Mouse (Mus musculus) intestine, postnatal 0 days (tissue): Measurements from ENCODE around the gene Apbb2. TPM values are rescaled to one million over a fixed set of nuclear protein-coding genes. Genes with fewer than 3 reads are reported as not detected.

Experiments used
- ATAC-seq: fragments of 200-750 bp; cut with Nextera tagmentation; 2 replicates; pipeline ENCODE4 v1.8.0; 2017; ENCODE audit warnings: mild to moderate bottlenecking, moderate TSS enrichment, moderate library complexity
- H3K27ac ChIP-seq: fragments of 300-500 bp; sonication (generic); 2 replicates; pipeline ENCODE4 v1.5.1; 2014; ENCODE audit warnings: mild to moderate bottlenecking, low read depth, low read length, moderate library complexity
- H3K27me3 ChIP-seq: fragments of 300-500 bp; sonication (generic); replicated peaks from 2 replicates; pipeline ENCODE4 v1.6.1; 2014; ENCODE audit warnings: low read length, mixed read lengths; ENCODE audit not compliant: control insufficient read depth, insufficient read depth
- H3K36me3 ChIP-seq: fragments of 300-500 bp; sonication (generic); 2 replicates; pipeline ENCODE4 v1.6.1; 2014; ENCODE audit warnings: mild to moderate bottlenecking, moderate library complexity; ENCODE audit not compliant: control insufficient read depth, insufficient read depth
- H3K4me1 ChIP-seq: fragments of 300-500 bp; sonication (generic); replicated peaks from 2 replicates; pipeline ENCODE4 v1.6.1; 2014; ENCODE audit warnings: antibody characterized with exemption, low read length, mixed read lengths; ENCODE audit not compliant: control insufficient read depth, insufficient read depth
- H3K4me2 ChIP-seq: fragments of 300-500 bp; sonication (generic); replicated peaks from 2 replicates; pipeline ENCODE4 v1.6.1; 2014; ENCODE audit warnings: low read depth, mild to moderate bottlenecking, moderate library complexity
- H3K4me3 ChIP-seq: fragments of 300-500 bp; sonication (generic); 2 replicates; pipeline ENCODE4 v1.5.1; 2014; ENCODE audit warnings: low read depth, low read length
- H3K9ac ChIP-seq: fragments of 300-500 bp; sonication (generic); 2 replicates; pipeline ENCODE4 v1.6.1; 2014; ENCODE audit warnings: mild to moderate bottlenecking, low read depth, low read length
- H3K9me3 ChIP-seq: fragments of 300-500 bp; sonication (generic); 2 replicates; pipeline ENCODE4 v1.6.1; 2016; ENCODE audit warnings: mixed run types; ENCODE audit not compliant: control insufficient read depth
- CTCF ChIP-seq: sonication (generic); IDR thresholded peaks from 2 replicates; pipeline ENCODE4 v1.5.1; 2016; ENCODE audit warnings: low read depth, mild to moderate bottlenecking, control low read depth, antibody characterized with exemption, moderate library complexity
- WGBS: fragments of 180-500 bp; shearing (Covaris S2); extraction: QIAGEN DNeasy Blood & Tissue Kit; methylation state at CpG from one replicate; pipeline ENCODE4 v1.1.7; 2014; 5-methylcytosine and 5-hydroxymethylcytosine counted together
- polyA plus RNA-seq: library from polyadenylated mRNA; unstranded; fragments of >200 nt; fragmentation: Nextera tagmentation; extraction: Ambion mirVana; gene quantifications from 2 replicates; pipeline ENCODE4 v1.2.1, GENCODE M21; 2015

The Apbb2 gene
- polyA plus RNA-seq, 1 experiment from 2014 or later = 18.7 TPM

DNA sequence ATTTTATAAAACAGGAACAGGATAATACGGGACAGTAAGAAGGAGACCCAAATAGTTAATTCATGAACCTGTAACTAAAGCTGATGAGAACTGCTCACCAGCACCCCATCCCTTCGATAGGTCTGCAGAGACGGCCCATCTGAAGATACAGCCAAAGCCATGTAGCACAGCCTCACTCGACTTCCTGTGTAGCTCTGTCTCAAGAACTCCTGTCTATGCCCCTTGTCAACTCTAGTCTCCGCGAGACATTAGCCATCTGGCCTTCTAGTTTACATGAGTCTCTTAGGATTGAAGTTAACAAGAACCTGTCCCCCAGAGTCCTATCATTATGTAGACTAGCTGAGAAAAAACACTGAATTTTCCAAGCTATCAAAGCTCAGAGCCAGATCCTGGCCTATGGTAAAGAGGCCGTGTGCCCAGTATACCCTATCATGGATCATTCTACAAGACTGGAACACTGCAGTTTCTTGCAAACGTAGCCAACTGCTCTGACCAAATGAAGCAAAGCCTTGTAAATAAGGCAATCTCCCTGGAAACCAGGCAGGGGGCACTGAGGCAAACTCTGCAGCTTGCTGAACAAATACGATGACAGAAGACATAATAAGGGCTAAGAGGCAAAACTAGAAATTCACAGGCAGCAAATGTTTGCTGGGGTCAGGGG is 49.3 kb downstream of the Apbb2 start:
- H3K4me3 ChIP-seq = no peak overlapping the region
- H3K36me3 ChIP-seq = no peaks in the 10 kb centered on the region
- no peaks in the 10 kb centered on the region for H3K27me3 ChIP-seq
- 62% methylated on average over 9 of the region's 9 CpGs for WGBS
- TF ChIP-seq CTCF = no peak
- no peak overlapping the region for H3K4me2 ChIP-seq
- no peaks in the 10 kb centered on the region for H3K9me3 ChIP-seq
- H3K27ac ChIP-seq = no peak overlapping the region
- H3K4me1 ChIP-seq = no peaks in the 10 kb centered on the region
- no peak overlapping the region for H3K9ac ChIP-seq
- ATAC-seq = no peak

DNA sequence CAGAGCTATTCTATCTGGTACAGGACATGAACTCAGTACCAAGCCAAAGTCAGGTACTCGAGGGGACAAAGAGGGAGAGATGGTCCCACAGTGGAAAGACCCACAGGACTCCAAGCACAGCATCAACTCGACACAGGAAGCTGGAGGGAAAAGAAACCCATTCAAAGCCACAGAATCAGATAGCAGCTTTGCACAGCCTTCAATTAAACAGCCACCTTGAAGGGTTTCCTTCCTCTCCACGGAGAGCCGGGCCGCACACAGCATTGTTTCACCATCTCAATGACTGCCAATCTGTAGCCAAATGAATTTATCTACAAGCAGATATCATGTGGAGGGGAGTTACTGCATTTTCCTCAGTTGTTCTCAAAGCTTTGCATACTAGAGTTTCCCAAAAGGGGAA is 50.6 kb downstream of the Apbb2 start:
- no peaks in the 10 kb centered on the region for H3K9me3 ChIP-seq
- no peak for ATAC-seq
- no peak overlapping the region for H3K4me3 ChIP-seq
- H3K4me2 ChIP-seq = no peak overlapping the region
- H3K9ac ChIP-seq = no peak overlapping the region
- H3K4me1 ChIP-seq = no peaks in the 10 kb centered on the region
- WGBS = 67% methylated on average over 5 of the region's 5 CpGs
- H3K36me3 ChIP-seq = no peaks in the 10 kb centered on the region
- H3K27me3 ChIP-seq = no peaks in the 10 kb centered on the region
- no peak for TF ChIP-seq CTCF
- no peak overlapping the region for H3K27ac ChIP-seq

DNA sequence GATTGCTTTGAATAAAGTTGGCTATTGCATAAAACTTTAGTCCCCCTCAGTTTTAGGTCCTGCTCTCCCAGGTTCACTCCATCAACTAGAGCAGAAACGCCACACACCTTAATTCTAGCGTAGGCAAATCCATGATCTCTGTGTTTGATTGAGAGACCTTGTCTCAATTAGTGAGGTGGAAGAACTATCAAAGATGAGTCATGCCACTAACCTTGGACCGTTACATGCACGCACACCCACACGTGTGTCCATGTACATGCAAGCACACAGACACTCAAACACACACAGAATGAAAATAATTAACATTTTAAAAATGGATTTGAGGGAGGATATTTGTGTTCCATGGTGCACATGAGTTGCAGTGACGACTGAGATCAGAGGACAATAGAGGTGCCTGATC is 51.2 kb downstream of the Apbb2 start:
- no peak overlapping the region for H3K9ac ChIP-seq
- no peaks in the 10 kb centered on the region for H3K27me3 ChIP-seq
- H3K4me3 ChIP-seq = no peak overlapping the region
- no peak overlapping the region for H3K4me2 ChIP-seq
- 89% methylated on average over 6 of the region's 6 CpGs for WGBS
- no peak for TF ChIP-seq CTCF
- no peak overlapping the region for H3K27ac ChIP-seq
- no peaks in the 10 kb centered on the region for H3K4me1 ChIP-seq
- no peaks in the 10 kb centered on the region for H3K36me3 ChIP-seq
- ATAC-seq = no peak
- H3K9me3 ChIP-seq = no peaks in the 10 kb centered on the region

DNA sequence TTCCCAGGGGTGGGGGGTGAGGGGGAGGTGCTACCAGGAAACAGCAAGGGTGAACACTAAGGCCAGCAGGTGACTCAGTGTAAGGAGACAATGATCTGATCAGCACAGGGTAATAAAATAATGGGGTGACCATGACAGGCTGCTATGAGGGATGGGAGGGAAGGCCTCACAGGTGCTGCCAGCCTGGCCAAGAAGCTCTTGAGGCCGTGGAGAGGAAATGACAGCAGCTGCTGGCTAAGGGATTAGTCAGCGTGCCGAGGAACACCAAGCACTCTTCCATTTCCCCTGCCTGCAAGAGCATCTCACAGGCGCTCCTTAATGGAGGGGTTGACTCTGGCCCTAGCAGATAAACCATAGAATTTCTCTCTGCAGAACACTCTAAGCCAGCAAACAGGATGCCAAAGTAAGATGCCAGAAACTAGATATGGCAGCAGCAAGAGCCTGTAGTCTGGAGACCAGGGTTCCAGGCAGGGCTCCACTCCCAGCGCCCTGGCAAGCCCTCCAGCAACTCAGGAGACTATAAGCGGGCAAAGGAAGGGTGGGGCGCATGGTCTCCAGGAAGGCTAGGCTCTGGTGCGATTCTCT is 58.9 kb downstream of the Apbb2 start:
- Histone ChIP-seq H3K9ac (no peak overlapping the region), H3K27me3 (no peaks in the 10 kb centered on the region), H3K9me3 (no peaks in the 10 kb centered on the region), H3K4me1 (peaks cover 5% of the 10 kb centered on the region; the same call in 1 of the 2 replicates), H3K4me3 (no peak overlapping the region), H3K27ac (no peak overlapping the region), H3K4me2 (no peak overlapping the region), H3K36me3 (no peaks in the 10 kb centered on the region)
- peak; percentile 49; the same call in 1 of the 2 replicates for ATAC-seq
- WGBS = 40% methylated on average over 8 of the region's 8 CpGs
- no peak for TF ChIP-seq CTCF

DNA sequence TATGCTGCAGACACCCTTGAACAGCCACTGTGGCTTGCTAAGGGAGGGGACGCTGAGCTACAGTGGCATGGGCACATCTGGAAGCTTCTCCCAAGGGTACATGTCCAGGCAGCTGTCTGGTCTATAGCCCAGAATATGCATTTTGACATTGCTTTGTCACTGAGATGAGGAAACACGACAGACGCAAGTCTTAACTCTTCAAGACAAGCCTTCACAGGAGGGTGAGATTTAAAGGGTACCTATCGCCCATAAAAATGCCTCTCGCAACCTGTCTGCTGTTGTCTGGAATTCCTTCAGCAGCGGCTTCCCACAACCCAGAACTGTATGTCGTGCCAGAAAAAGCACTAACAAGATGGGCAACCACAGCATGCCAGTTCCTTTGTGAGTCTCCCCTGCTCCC is 60.5 kb downstream of the Apbb2 start:
- Histone ChIP-seq H3K4me2 (no peak overlapping the region), H3K9ac (no peak overlapping the region), H3K27me3 (no peaks in the 10 kb centered on the region), H3K4me1 (peaks cover 5% of the 10 kb centered on the region; the same call in 1 of the 2 replicates), H3K4me3 (no peak overlapping the region), H3K9me3 (no peaks in the 10 kb centered on the region), H3K36me3 (no peaks in the 10 kb centered on the region), H3K27ac (no peak overlapping the region)
- TF ChIP-seq CTCF = no peak
- 92% methylated on average over 7 of the region's 7 CpGs for WGBS
- no peak for ATAC-seq

DNA sequence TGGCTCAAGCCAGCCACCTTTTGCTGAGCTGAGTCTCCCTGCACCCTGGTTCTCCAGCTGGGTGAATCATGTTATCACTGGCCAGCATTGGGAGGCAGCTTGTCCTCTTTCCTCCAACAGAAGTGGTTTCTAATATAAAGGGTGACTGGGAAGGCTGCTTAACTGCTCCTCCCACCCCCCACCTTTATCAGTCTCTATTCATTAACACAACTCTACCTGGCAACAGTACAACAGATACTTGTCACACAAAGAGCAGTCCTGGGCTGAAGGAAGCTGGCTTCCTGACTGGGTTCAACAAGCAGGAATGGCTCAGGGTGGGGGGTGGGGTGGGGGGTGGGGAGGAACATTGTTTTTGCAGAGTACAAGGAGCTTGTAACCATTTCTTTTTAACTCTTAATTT is 64.7 kb downstream of the Apbb2 start:
- Histone ChIP-seq H3K4me1 (no peaks in the 10 kb centered on the region), H3K4me2 (no peak overlapping the region), H3K36me3 (no peaks in the 10 kb centered on the region), H3K4me3 (no peak overlapping the region), H3K9ac (no peak overlapping the region), H3K9me3 (no peaks in the 10 kb centered on the region), H3K27me3 (no peaks in the 10 kb centered on the region), H3K27ac (no peak overlapping the region)
- no peak for TF ChIP-seq CTCF
- ATAC-seq = no peak

DNA sequence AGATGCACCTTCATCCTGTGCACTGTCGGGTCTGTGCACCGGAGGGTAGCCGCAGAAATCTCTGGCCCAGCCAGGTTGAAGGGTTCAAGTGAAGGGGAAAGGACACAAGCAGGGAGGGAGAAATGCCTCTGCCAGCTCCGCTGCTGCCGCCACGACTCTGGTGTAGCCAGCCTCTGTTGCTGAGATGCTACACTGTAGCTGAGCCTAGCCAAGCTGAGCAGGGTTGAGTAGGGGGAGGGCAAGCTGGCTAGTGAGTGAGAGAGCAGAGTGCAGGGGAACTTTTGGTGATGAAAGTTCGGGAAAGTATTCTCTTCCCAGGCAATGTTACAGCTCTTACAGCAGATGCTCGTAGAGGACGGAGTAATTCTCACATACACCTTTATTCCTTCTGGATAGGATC is 66.3 kb downstream of the Apbb2 start:
- TF ChIP-seq CTCF = no peak
- Histone ChIP-seq H3K4me2 (no peak overlapping the region), H3K27me3 (no peaks in the 10 kb centered on the region), H3K9me3 (no peaks in the 10 kb centered on the region), H3K4me1 (no peaks in the 10 kb centered on the region), H3K36me3 (no peaks in the 10 kb centered on the region), H3K4me3 (no peak overlapping the region), H3K27ac (no peak overlapping the region), H3K9ac (no peak overlapping the region)
- ATAC-seq = no peak
- 80% methylated on average over 9 of the region's 9 CpGs for WGBS
